Mouse (Mus musculus) 3T3-L1 (cell line): ENCODE results near the gene Foxb1.

ENCODE experiments used
- DNase-seq: peaks from one replicate; pipeline ENCODE4 v3.0.0-alpha.2; 2015; ENCODE audit warnings: low read depth, low spot score

Foxb1 gene

DNA sequence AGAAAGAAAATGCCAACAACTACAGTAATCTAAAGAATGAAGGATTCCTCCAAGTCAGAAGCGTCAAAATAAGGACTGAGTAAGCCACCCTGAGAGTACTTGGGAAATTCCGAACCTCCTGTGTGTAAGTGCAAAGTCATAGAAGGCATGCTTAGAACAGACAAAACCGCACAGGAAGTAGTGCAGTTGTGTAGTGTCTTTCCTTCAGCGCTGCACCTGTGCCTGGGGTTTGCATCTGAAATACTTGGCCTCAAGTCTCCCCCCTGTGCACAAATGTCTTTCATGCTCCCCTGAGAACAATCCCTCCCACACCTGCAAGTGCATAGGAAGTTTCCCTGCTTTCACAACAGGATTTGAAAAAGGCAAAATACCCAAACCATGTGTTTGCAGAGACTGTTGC is 3.5 kb downstream of the Foxb1 start:
- no peak for DNase-seq

DNA sequence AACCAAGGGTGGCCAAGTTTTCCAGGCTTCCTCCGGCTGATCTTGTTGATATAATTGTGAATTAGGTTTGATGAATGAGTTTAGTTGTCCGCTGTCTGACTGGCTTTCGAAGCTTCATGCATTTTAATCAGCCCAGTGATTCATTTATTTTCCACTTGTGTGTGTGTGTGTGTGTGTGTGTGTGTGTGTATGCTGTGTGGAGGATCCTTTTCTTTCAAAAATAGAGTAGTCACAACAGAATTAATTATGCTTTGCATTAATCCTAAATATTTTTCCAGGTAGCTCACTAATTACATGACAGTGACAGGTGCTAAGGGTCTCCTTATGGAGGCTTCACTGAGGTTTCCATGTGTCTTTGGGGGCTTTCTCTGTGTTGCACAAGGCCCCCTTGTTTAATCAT is 4.3 kb downstream of the Foxb1 start:
- DNase-seq: no peak

DNA sequence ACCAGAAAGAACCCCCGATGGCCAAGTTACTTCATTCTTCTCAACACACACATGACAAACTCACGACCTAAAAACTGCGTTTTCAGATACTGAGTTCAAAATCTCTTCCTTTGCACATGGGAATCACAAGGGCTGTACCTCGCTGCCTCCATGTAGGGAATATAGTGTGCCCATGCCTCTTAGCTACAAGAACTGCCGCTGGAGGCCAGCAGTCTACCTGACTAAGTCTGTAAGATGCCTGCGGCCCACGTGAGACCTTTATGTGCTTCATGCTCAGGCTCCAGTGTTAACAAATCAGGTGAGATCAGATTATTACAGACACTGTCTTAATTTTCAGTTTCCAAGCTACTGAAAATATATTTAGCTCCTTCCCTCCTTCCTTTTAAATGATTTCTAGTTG is 4.7 kb downstream of the Foxb1 start:
- DNase-seq: no peak

DNA sequence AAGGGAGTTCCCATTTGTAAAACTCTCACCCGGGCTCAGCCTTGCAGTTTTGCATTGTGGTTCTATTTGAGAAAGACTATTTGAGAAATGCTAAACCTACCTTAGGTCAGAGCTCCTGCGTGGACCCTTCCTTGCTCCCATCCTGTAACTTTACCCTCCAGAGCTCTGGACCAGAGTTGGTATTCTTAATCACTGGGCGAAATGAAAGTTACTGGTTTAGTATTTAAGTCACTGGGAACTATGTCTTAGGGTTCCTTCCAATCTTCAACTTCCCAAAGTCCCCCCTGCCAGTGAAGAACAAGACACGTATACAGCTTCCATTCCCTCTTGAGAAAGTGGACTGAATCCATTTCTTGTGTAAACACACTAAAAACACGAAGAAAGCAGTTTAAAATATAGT is 5.6 kb downstream of the Foxb1 start:
- no peak for DNase-seq

DNA sequence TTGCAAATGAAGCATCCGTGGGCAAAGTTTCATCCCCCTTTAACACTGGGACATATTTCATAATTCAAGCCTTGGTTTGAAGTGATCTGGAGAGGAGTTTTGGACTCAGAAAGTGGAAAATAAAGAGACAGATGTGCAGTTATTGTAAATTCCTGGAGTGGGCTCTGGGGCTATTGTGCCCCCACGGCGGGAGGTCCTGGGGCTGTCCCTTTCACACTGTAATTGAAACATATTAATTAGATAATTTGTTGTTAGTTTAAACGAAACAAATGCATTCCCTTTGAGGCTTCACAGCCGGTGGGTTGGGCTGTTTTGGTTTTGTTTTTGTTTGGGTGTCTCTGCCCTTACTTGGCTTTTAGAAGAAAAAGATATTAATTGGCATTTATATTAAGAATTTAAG is 6.0 kb downstream of the Foxb1 start:
- no peak for DNase-seq

DNA sequence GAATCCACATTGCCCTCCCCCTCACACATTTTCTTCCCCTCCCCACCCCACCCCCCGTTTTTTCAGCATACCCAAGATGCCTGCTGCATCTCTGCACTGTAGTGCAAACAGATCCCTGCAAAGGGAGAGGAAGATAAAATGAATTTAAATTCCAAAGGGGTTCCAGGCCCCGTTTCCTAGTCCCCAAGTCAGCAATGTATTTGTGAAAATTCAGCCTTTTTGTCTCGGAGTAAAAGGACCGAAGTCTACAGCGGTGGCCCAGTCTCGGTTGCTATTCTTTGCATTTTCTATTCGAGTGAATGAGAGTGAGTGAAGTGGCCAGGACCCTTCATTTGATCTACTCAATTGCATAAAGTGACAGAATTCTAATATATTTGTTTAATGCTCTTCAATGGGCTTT is 6.4 kb downstream of the Foxb1 start:
- no peak for DNase-seq

DNA sequence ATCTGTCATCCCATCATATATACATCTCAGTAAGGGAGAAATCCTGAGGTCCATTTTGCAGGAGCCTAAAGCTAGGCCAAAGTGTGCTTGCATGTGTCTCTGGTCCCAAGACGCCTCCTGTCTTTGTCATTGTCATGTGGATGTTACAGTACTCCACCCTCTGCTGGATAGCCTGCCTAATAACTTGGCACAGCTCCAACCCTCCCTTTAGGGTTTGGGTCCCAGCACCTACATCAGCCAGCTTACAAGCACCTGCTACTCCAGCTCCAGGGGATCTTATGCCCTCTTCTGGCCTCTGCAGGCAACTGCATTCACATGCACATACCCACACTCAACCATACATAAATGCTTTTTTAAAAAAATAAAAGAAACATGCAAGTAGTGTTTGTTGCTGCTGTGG is 12.8 kb downstream of the Foxb1 start:
- no peak for DNase-seq

DNA sequence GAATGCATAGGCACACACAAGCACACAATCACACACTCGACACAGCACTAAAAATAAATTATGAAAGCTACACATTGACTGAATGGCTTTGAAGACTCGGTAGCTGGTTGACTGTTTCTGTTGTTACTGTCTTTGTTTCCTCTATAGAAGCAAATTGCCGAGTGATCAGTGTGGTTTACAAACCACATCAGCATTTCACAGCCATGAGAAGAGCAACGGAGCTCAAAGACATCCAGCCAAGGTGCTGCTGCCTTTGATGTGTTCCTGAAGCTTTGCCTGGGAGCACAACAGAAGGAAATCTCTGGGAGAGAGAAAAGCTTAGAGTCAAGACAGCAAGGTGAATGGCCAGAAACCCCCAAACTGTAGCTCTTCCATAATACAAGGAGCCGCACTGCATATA is 32.0 kb downstream of the Foxb1 start:
- DNase-seq: no peak

DNA sequence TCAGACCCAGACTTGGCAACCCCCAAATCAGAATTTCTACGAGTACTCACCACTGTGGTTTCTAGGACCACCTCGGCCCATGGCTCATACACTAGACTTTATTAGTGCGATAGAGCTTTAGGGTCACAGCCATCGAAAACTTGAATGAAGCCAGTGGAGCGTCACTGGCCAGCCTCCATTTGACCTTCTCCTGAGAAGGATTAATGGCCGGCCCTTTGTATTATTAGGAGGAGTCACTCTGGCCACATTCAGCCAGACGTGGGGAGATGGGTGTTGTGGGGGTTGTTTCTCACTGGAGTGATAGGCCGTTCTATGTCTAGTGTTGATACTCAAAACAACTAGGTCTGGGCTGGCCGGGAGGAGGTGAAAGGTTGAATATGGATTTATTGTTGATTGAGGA is 42.3 kb downstream of the Foxb1 start:
- DNase-seq: no peak

DNA sequence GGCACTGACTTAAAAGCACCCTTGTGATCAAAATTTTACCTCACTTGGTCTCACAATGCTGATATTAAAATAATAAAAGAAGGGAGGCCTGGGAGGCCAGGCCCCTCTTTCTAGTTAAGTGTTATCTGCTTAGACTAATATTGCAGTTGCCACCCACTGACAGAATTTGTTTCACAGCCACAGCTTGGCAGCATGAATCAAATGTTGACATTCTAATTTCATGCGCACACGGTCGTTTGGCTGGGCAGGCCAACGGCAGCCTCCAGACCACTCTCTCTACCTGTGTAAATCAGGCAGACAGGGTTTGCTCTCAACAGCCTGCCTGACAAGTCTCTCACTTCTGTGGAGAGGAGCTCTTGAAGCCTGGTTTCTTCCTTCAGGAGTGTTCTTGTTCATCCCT is 44.4 kb downstream of the Foxb1 start:
- DNase-seq: no peak

DNA sequence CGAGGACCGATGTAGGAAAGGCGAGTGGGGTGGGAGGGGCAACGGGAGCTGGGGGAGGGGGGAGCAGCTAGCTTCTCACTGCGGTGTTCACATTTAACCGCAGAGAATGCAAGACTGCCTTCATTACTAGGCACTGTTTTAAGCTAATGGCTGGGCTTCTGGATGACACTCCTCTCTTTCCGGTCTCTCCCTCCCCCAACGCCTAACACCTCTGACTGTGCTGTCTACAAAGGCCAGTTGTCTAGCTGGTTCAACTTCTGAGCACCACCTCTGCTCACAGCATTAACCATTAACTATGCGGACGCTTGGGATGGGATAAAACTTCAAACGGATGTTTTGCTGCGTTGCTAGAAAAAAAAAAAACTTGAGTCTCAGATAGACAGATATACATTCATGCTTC is 45.3 kb downstream of the Foxb1 start:
- no peak for DNase-seq

DNA sequence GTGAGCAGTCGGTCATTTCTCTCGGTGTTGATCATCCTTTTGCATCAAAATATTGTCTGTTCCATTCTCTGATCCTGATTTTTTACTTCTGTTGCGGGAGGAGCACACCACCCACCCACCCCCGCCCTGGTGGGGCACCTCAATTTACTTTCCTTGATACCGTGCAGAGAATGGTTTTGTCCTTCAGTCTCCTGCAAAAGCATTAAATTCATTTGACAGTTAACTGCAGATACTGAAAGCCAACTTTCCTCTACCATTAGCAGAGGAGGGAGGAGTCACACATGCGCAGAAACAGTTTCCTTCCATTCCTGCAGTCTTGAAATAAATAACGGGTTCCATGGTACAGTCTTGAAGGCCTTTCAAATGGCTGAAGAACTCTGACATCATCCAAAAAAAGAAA is 46.4 kb downstream of the Foxb1 start:
- no peak for DNase-seq

DNA sequence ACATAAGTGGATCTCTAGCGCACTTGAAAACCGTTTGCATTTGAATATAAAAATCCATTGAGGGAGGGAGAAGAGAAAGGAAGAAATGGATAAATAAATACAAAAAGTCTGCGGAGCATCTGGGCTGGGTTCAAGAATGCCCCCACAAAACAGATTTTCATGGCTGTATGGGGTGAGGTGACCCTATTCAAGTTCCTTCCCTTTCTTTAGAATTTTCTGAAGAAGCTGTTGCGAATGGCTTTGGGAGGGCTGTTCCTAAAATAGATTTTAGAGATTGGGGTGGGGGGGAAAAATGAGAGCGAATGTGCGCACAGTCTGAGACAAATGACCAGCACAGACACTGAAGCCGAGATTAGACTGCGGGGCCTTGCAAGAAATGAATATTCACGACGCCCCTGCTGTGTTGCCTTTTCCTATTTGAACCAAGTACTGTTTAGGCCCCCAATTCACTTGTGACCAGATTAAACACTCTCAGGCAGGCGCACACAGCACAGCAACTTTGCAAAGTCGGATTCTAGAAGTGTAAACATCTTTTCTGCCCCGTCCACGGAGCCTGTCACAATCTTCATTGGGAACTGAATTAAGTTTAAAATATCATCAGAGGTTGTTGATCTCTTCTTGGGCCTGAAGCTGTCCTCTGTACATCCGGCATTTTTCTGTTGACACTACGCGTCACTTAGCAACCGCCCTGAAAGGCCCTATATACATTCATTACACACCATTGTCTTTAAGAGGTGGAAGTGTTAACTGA is 47.0 kb downstream of the Foxb1 start:
- no peak for DNase-seq

DNA sequence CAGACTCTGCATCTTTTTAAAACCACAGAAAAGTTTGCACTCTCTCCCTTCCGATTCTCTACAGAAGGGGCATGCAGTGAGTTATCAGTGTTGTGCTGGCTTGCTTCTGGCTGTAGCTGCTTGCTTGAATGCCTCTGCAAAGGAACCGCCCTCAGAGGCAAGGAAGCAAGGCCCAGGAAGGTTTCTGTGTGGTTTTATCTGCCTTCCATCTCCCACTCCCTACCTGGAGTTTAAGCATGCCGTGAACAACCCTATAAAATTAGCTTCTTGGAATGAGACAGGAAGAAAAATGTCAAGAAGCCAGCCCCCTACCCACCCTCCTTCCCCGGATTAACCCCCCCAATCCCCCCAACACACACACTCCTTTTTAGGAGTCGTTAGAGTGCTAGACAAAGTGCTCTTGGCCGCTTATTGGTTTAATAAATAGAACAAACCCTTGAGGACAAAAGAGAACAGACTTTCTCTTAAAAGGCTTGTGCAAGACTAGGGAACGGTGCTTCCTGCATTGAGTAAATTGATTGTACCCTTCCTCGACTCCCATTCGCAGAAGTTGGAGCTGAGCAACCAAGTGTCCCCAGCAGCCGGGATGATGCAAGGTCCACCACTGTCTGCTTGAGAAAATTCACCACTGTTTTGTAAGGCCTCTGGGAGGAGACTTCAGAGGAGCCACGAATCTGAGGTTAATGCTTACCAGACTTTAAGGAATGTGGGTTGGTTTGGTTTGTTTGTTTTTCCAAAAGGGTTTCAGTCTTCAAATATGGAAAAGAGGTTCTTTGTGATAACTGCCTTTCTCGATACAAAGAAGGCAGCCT is 47.8 kb downstream of the Foxb1 start:
- peak; percentile 7 for DNase-seq
